Mouse (Mus musculus): ENCODE results near the gene Ebf1.
A peak's percentile ranks its signal among the peaks of the same experiment; 100 is the strongest.
"Not testable (repeated sequence)": the region's sequence is repeated elsewhere in the genome, so short reads cannot be mapped to it uniquely, and the experiment has no call there.

Ebf1 gene

DNA sequence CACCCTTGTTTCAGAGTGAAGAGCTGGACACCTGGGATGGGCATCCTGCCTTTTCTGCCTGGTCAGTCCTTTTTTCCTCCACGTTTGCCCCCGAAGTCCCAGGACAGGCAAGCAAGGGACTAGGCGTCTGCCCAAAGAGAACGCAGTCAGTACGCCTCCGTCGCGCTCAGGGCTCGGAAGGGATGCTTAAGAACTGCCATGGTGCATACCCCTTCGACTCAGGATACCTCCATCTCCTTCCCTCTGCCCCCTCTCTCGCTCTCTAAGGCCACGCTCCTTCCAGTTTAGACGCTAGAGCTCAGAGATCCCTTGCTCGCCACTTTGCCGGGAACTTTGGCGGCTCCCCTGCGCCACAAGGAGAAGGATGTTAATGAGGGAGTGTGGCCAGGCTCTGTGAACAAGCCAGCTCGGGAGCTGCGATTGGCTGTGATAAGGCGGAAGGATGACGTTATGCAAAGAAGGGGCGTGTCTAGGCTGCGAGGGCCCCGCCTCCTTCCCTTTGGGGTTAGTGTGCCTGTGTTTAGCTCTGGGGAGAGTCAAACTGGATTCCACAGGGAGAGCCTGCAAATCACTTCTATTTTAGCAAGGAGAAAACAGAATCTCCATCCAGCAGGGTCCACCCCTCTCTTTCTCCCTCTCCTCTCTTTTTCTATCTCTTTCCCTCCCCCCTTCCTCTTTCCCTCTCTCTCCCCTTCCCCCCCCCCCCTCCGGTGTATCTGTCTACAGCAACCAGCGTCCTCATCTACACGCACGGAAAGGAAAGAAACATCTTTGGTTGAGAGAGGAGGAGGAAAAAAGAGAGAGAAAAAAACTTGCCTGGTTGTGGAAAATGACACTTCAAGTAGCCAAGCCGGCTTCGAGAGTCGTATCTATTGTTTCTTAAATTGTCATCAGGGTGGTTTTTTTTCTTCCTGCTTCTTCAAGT is at the start of gene Ebf1:
Ebf1 (plus strand) TSS at position 530 of the 925 bp plus-strand sequence.
- peak; percentile 98 for DNase-seq (ENCODE audit: low read depth, low spot score)

DNA sequence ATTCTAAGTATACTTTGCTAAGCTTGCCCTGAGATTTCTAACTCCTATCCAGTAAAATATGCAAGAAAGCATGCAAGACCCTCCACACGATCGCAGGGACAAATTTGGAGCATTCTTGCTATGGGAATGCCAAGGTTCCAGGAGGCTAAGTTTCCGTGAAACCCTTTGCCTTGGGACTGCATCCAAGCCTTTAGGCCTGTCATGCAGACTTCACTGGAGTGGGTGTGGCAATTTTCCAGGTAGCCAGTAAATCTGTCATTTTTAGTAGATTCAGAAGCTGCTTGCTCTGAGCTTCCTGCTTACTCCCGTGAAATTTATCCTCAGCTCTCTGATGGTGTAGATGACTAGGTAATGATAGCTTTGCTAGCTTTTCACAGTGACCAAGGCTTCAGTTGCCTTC is 46.8 kb upstream of the Ebf1 start:
- DNase-seq (ENCODE audit: low read depth, low spot score), result not testable (repeated sequence)

DNA sequence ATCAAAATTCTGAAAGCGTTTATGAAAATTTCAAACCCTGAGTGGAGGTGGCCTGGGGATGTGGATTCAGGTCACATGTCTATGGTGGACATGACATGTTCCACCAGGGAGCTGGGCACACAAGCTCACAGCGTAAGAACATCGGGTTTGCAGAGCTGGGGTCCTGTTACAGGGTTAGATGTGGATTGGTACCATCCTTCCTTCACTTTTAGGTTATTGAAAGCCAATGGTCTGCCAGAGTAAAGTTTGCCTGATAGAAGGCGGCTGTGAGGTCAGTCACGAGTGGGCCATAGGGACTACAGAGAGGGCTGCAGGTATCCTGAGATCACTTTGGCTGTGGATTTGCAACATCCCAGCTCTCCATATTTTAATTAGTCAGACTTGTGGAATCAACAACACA is 44.3 kb upstream of the Ebf1 start:
- no peak for DNase-seq (ENCODE audit: low read depth, low spot score)

- no peak for DNase-seq (ENCODE audit: low read depth, low spot score)
Measured at GRCm38 (mm10) chr11:44573396-44573795, 43.7 kb upstream of the Ebf1 start.

- DNase-seq (ENCODE audit: low read depth, low spot score), result no peak
Measured at GRCm38 (mm10) chr11:44574391-44574790, 42.7 kb upstream of the Ebf1 start.

GRCm38 (mm10) chr11:44574820-44575219 is 42.3 kb upstream of the Ebf1 start:
- peak; percentile 93 for DNase-seq (ENCODE audit: low read depth, low spot score)

DNA sequence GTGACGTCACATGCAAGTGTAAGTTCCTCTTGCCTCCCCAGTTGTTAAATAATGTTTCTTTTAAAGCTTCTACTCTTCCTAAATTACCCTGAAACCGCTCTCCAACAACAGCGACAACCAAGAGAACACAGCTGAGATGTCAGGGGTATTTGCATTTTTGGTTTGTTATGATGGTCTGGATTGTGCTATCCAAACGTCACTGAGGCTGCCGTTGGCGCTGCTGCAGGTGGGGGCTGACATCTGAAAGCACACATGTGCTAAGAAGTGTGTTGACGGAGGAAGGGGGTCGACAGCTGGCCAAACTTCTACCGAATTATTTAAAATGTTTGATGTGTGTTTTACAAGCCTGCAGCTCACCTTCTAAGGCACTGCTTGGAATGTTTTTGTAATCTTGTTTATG is 39.2 kb upstream of the Ebf1 start:
- peak; percentile 77 for DNase-seq (ENCODE audit: low read depth, low spot score)

DNA sequence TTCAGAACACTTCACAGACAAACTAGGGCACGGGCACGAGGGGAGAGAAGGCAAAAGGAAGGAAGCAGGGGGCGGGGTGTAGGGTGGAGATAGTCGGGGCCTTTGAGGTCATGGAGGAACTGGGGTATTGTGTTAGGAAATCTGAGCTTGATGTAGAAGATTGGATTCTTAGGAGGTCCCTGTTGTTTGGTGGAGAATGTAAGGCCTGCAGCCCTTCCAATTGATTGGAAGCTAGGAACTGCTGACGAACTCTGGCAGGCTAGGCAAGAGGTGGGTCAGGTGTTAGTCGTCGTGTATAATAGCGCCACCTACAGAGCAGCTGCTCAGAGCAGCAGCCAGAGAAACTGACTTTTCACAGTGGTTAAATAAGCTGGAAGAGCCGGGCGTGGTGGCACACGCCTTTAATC is 35.8 kb upstream of the Ebf1 start:
- DNase-seq (ENCODE audit: low read depth, low spot score), result peak; percentile 83

DNA sequence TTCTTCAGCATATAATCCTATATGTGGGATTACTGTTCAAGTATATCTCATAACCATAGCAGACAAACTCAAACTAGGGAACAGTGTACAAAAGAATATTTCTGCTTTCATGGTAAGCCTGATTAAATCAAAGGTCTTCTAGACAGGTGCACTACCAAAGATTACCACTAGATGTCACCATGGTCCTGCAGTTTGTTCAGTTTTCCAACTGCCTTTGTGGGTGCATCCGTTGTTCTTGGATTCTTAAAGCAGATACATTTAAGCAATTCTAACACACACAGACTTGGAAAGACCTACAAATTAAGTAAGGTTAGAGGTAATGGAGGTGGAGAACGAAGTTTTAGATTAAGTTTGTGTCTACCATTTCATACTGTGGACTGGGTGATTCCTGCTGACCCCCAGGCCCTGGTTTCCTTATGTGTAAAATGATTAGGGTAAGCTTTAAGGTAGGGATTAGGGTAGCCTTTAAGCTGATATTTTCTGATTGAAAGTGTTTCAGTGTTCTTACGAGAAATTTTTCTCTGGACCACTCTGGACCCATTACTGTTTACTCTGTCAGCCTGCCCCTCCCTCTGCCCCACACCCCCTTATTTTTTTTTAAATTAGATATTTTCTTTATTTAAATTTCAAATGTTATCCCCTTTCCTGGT is 30.9 kb upstream of the Ebf1 start:
- DNase-seq (ENCODE audit: low read depth, low spot score), result peak; percentile 77

GRCm38 (mm10) chr11:44593016-44593415 is 24.1 kb upstream of the Ebf1 start:
- peak; percentile 59 for DNase-seq (ENCODE audit: low read depth, low spot score)

DNA sequence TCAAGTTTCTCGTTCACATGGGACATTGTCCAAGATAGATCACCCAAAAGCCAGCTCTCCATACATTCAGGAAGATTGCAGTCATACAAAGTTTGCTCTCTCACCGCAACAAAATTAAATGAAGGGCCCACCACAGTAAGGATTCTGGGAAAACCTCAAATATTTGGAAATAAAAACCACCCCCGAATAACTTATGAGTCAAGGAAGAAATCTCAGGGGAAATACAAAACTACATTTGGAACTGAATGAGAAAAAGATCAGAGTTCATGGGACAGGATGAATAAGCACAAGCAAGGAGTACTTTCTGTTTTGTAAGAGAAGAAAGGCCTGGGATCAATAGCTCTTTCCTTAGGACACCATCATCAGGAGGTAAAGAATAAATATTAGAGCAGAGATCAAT is 22.3 kb upstream of the Ebf1 start:
- no peak for DNase-seq (ENCODE audit: low read depth, low spot score)

GRCm38 (mm10) chr11:44606881-44607280 is 10.2 kb upstream of the Ebf1 start:
- DNase-seq (ENCODE audit: low read depth, low spot score), result peak; percentile 50

DNA sequence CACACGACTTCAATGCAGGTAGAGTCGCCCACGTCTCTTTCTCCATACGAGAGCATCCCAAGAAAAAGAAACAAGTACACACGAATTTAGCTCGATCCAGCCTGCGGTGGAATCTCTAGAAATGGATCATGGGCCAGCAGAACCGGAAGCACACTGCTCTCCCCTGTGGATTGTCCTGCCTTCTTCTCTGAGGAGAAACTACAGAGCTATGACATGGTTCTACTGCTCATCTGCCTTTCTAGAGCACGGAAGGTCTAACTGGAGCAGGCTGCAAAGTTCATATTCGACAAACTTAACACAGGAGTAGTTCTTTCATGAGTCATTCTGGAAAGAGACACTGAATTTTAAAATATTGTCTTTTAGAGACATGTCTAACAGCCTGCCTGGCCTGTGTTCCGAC is 8.5 kb upstream of the Ebf1 start:
- no peak for DNase-seq (ENCODE audit: low read depth, low spot score)

DNA sequence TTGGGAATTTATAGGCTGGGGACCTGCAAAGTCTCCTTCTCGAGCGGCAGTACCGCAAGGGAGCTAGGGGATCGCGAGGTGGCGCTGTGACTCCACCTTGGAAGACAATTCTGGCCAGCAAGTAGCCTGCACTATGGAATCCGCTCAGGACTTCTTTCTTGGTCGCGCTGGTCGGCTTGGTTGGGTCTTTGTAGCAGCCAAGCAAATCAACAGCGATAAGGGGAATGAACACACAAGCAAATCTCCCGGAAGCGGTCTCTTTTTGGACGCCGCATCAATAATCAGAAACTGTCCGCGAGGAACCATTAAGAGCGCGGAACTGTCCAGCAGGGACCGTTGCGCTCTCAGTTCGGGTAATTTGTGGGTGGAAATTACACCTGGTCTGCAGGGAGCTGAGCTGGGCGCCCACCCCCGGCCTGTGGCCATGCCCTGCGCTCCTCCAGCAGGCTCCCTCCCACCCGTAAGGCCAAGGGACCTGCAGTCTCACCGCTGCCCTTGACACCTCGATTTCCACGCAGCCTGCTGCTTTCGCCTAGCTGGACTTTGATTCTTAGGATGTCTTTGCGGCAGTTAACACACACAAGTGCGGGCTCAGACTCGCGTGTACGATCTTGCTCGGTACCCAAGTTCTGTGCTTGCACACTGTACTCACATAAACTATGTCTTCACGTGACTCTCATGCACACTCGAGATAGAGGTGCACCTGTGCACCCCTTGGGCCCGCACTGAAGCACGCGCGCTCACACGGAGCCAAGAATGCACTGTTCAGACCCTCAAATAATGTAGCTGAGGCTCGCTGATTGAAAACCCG is 5.9 kb upstream of the Ebf1 start:
- DNase-seq (ENCODE audit: low read depth, low spot score), result peak; percentile 92

DNA sequence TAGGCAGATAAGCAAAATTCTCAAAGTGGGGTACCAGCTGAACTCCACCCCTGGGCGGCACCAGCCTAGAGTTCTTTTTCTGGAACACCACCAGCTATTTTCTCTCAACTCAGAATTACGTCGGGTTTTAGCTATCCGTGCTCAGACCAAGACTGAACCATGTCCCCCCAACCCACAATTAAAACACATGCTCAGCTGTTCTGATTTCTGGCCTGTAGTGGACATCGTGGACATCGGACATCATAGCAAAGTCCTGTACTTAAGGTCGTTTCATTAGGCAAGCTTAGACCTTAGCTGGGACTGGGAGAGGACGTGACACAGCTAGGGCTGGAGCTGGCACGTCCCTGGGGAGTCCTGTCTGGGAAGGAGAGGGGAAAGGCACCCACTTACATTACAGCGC is 5.0 kb upstream of the Ebf1 start:
- peak; percentile 75 for DNase-seq (ENCODE audit: low read depth, low spot score)

GRCm38 (mm10) chr11:44612681-44613410 is 4.3 kb upstream of the Ebf1 start:
- peak; percentile 83 for DNase-seq (ENCODE audit: low read depth, low spot score)

DNA sequence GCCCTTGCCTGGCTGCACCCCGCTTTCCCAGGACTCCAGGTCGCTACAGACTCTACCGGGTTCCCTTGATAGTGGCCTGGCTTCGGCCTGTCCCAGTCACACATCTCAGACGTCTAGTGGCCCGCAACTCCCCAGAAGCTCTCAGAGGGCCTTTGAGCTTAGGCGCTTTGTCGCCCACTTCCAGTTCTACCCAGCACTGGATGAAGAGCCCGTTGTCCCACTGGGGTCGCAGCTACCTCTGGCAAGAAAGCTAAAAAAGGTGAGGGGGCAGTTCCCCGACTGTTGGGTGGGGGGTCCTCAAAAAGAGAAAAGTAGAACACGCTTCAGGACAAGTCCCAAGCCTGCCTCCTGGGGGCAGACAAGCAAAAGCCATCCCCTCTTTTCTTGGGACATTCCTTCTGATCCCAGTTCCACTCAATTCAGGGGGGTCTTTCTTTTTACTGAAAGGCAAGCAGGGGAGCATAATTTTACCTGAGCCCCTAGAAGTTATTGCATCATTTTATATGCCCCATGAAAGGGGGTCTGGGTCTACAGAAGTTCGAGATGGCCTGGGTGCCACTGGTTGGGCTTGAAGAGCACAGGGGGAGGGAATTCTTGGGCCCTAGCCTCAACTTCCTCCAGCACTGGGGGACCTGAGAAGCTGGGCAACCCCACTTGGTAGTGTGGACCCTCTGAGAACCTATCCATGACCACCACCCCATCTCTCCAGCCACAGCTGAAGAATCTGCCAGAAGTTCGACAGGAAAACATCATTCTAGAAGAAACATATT is 3.5 kb upstream of the Ebf1 start:
- DNase-seq (ENCODE audit: low read depth, low spot score), result peak; percentile 83

DNA sequence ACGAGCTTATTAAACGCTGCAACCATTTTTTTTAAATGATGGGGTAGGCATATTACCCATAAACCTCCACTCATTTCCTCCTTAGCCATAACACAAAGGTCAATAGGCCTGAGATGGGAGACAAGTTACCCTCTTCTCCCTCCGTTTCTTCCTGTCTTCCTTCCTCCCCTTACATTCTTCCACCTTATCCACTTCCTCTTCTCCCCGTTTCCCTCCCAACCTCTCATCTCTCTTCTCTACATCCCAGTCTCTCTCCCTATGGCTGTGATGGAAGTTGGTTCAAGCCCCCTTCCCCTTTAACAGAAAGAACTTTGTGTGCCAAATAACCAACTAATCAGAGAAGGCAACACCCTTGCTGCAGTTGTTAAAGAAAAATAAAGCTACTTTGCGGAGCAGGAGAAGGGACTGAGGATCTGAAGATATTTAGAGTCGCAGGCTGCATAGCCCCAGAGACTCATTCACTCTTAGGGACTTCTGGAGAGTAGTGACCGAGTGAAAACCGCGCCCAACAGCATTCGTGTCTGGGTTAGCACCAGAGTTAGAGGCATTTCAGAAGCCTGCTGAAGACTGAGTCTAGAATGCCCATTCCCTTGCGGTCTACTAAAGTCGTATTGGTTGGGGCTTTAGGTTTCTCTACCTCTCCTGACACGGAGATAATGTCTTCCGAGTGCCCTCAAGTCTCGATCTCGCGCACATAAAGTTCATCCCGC is 884 bp upstream of the Ebf1 start:
- DNase-seq (ENCODE audit: low read depth, low spot score), result peak; percentile 7

DNA sequence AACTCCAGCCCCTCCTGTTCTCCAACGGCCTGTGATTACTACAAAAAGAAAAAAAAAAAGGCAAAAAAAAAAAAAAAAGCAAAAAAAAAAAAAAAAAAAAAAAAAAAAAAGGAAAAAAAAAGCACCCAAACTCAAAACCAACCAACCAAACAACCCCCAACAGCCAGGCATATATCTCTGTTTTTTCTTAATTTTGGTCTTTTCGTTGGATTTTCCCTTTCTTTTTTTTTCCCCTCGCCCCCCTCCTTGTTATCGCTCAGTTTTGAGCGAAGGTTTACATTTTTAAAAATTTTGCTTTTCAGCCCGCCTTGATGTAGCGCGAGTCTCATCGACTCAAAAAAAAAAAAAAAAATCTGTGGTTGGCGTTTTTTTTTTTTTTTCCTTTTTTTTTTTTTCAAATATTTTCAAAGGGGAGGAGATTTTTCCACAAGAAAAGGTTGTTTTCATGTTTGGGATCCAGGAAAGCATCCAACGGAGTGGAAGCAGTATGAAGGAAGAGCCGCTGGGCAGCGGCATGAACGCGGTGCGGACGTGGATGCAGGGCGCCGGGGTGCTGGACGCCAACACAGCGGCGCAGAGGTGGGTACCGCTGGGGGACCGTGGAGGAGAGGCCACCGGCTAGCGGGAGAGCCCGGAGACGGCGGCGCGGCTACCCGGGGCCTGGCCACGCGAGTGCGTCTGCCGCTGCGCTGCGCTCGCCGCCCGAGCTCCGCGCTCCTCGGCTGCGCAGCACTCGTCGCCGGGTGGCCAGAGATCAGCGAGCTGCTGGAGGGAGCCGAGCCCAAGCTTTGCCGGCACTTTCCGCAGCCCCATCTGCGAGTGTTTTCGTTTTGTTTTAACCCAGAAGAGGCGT is 843 bp downstream of the Ebf1 start:
- DNase-seq (ENCODE audit: low read depth, low spot score), result peak; percentile 85

Data from A20 (cell line).